Mouse (Mus musculus) cerebellum, postnatal 10 days (tissue): ENCODE results near the gene Mfsd4b3.
A peak's percentile ranks its signal among the peaks of the same experiment; 100 is the strongest.

Source experiments
- DNase-seq, 2 experiments: peaks; one replicate each; pipeline ENCODE4 v3.0.0; 2021; ENCODE audit warnings: mixed read lengths in 2 of 2

The Mfsd4b3 gene

DNA sequence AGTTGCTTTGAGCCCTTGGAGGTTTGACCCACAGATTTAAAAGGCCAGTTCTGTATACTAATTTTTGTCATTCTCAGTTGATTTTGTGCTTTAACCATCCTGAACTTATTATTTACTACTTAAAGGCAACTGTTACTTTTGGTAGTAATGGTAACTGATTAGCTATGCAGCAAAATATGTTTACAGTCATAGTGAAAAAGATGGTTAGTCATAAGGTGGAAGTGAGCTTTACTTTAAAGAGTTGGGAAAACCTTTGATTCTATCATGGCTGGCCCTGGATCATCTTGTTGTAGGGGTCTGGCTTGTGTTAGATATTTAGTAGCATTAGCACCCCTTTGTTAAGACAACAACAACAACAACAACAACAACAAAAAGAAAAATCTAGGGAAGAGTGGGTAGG is 47.3 kb downstream of the Mfsd4b3 start:
- no peak for DNase-seq

DNA sequence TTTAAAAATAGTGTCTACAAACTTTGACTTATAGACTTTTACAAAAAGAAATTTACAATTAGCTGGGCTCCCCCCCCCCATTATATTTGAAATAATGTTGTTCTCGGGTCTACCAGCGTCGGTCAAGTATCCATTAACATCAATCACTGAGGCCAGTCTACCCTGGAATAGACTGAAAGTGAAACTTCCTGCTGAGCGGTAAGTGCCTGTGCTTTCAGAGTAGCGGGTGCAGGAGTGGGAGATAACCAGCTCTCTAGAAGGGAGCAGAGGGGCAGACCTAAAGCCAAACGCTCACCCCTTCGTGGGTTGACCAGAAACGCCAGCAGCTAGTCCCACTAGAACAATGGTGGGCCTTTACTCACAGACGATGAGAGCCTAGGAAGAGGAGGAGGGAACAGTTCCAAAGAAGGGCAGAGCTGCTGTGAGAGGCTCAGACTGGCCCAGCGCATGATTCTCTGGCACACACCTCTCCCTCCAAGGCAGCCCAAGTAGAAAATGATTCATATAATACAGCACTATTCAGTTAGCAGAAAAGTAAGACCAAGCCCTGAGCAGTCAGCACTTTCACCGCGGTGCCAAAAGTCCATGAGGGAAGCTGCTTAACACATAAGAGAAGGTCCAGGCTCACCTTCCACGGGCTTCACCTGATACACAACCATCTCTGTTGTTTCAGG is 51.0 kb downstream of the Mfsd4b3 start:
- DNase-seq = no peak

DNA sequence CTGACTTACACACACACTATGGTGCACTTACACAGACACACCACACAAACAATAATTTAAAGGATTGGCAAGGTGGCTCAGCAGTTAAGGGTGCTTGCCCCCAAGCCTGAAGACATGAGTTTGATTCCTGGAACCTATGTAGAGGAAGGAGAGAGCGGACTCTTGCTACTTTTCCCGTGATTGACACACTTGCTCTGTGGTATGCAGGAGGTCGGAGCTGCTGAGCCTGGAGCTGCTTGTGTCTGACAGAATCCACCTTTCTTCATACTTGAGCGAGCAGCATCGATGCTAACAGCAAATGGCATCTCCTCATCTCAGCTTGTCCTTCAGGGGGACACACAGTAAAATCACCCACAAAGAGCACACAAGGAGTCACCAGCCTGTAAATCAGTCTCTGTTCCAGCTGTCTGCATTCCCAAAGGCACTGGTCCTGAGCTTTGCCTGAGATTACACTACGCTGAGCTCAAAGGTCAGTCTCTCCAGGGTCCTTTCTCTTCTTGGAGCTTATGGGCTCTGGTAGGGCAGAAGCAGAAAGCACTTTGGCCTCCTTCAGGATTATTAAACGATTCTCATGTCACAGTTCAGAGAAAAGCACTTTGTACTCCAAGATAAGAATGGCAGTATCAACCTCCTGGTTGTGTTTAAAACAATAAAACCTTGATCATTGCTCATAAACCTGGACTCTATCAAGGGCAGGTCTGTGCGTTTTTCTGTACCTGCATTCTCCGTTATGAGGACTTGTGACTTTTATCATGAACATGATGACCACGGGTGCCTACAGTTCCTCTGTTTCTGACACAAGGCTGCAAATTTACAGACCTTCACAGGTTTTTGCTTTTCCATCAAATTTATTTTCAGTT is 52.9 kb downstream of the Mfsd4b3 start:
- DNase-seq = no peak

DNA sequence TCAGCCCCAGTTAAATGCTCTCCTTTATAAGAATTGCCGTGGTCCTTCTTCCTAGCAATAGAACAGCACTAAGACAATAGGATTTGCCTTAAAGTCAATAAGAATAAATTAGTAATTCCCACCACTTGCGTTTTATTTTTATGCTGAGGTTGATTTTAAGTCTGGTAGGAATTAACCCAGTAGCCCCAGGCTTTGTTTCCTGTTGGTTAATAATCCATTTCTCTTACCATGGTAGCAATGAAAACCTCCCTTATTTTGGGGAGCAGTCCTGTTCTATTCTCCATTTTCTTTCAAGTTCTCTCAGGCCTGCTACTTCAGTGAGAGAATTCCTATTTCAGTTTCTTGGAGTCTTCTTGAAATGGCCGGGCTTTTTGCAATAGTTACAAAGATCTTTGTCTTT is 55.8 kb downstream of the Mfsd4b3 start:
- no peak for DNase-seq

GRCm38 (mm10) chr10:39898874-39899371 is 61.0 kb downstream of the Mfsd4b3 start, which contains the start of gene Mfsd4b4:
TSS of gene Mfsd4b4 (minus strand) at chr10:39899238.
- peak; percentile 91 to 93 for DNase-seq
